Mouse (Mus musculus): ENCODE results near the gene Spa17.

GRCm38 (mm10) chr9:37567454-37567853, 46.1 kb downstream of the Spa17 start:
- TF ChIP-seq CTCF (IDR thresholded peaks at IDR 0.05; ENCODE audit: low read depth): no peak
- no peak for TF ChIP-seq EP300 (IDR thresholded peaks at IDR 0.05; ENCODE audit: low read depth)
